Mouse (Mus musculus) heart, adult 2 months (tissue): ENCODE data around the gene Fnbp1.

ENCODE experiments used
- CTCF ChIP-seq: fragments of 200-600 bp; IDR thresholded peaks from 2 replicates; pipeline ENCODE4 v1.8.1; 2022; ENCODE audit warnings: antibody characterized with exemption, mild to moderate bottlenecking, moderate library complexity
- POLR2A ChIP-seq: fragments of 200-500 bp; IDR thresholded peaks from 2 replicates; pipeline ENCODE4 v1.6.1; 2011; ENCODE audit warnings: mild to moderate bottlenecking, low read depth, low read length, control low read depth; ENCODE audit not compliant: insufficient read depth

DNA sequence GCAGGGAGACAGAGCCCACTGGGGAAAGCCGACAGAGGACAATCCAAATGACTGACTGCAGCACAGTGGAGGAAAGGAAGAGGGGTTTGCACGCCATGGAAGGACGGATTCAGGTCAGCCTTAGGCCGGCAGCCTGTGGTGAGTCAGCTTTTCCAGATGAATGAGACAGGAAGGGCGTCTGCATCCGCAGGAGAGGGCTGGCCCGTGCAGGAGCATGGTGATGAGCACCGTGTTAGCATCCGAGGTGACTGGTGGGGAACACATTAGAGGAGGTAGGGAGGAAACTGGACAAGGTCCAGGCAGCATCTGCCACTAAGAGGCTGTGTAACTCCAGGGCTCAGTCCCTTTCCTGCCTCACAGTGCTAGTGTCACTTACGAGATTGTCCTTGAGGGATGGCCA is 27.2 kb upstream of the Fnbp1 start:
- 0 out of 2 replicates have a peak, but pooled peaks have one; percentile 15 for TF ChIP-seq POLR2A
- no peak for TF ChIP-seq CTCF
